Mouse (Mus musculus) CH12.LX (cell line): ENCODE measurements around the gene Mxra8. TPM values are rescaled to one million over a fixed set of nuclear protein-coding genes. Genes with fewer than 3 reads are reported as not detected.

Source experiments
- DNase-seq: peaks from one replicate; pipeline ENCODE4 v3.0.0-alpha.2; 2013; ENCODE audit errors: extremely low read depth
- H3K27ac ChIP-seq: 2 replicates; pipeline ENCODE4 v1.5.1; 2012; ENCODE audit warnings: low read depth, mild to moderate bottlenecking, control low read depth, moderate library complexity; ENCODE audit not compliant: insufficient read depth
- H3K27me3 ChIP-seq: replicated peaks from 2 replicates; pipeline ENCODE3; 2012; ENCODE audit warnings: inconsistent platforms
- H3K36me3 ChIP-seq, 2 experiments: replicated peaks in 1 of 2; 2 replicates each; pipeline versions ENCODE3 to v1.6.1; 2012; ENCODE audit warnings: inconsistent platforms in 1 of 2, low read length in 1 of 2, mild to moderate bottlenecking in 1 of 2, mixed read lengths in 1 of 2, moderate library complexity in 1 of 2; ENCODE audit not compliant: control insufficient read depth in 1 of 2, insufficient read depth in 1 of 2
- H3K4me1 ChIP-seq, 2 experiments: 2 replicates each; pipeline ENCODE4 v1.6.1; 2012; ENCODE audit warnings: inconsistent platforms in 1 of 2, moderate library complexity in 1 of 2; ENCODE audit not compliant: insufficient read depth in 2 of 2, control insufficient read depth in 1 of 2
- H3K4me2 ChIP-seq: 2 replicates; pipeline ENCODE4 v1.6.1; 2012; ENCODE audit warnings: low read depth, mild to moderate bottlenecking, control low read depth; ENCODE audit not compliant: poor library complexity, insufficient read depth, severe bottlenecking
- H3K4me3 ChIP-seq, 3 experiments: fragments of 150-350 bp in 1 of 3; sonication (generic) in 1 of 3; replicated peaks in 1 of 3; 2 replicates each; pipeline versions ENCODE3 to v1.5.1; 2011 to 2012; ENCODE audit warnings: low read depth in 2 of 3, low read length in 2 of 3, mild to moderate bottlenecking in 2 of 3, moderate library complexity in 2 of 3, control low read depth in 1 of 3, improper control_type of control experiment in 1 of 3, inconsistent platforms in 1 of 3, mixed read lengths in 1 of 3; ENCODE audit not compliant: poor library complexity in 1 of 3
- H3K79me2 ChIP-seq: replicated peaks from 2 replicates; pipeline ENCODE4 v1.6.1; 2012; ENCODE audit warnings: mild to moderate bottlenecking, moderate library complexity; ENCODE audit not compliant: control insufficient read depth, poor library complexity, insufficient read depth, severe bottlenecking; ENCODE audit errors: extremely low read depth
- H3K9ac ChIP-seq: 2 replicates; pipeline ENCODE4 v1.6.1; 2012; ENCODE audit warnings: low read depth, mild to moderate bottlenecking, control low read depth, moderate library complexity; ENCODE audit not compliant: insufficient read depth
- H3K9me3 ChIP-seq: replicated peaks from 2 replicates; pipeline ENCODE3; 2012; ENCODE audit warnings: low read length, inconsistent platforms, mixed read lengths
- BHLHE40 ChIP-seq: IDR thresholded peaks from 2 replicates; pipeline ENCODE4 v1.6.1; 2011; ENCODE audit warnings: mild to moderate bottlenecking, low read depth, low read length, improper control_type of control experiment
- CHD1 ChIP-seq: IDR thresholded peaks from 2 replicates; pipeline ENCODE4 v1.6.1; 2012; ENCODE audit warnings: low read depth, low read length, improper control_type of control experiment, inconsistent platforms
- CHD2 ChIP-seq: IDR thresholded peaks from 2 replicates; pipeline ENCODE4 v1.6.1; 2011; ENCODE audit warnings: low read length, improper control_type of control experiment
- CTCF ChIP-seq, 2 experiments: IDR thresholded peaks in 1 of 2; conservative IDR thresholded peaks in 1 of 2; 2 replicates each; pipeline ENCODE4 v1.5.1; 2011 to 2012; ENCODE audit warnings: low read depth in 2 of 2, low read length in 2 of 2, improper control_type of control experiment in 1 of 2, inconsistent platforms in 1 of 2, mild to moderate bottlenecking in 1 of 2, moderate library complexity in 1 of 2
- ELF1 ChIP-seq: IDR thresholded peaks from 2 replicates; pipeline ENCODE4 v1.6.1; 2014; ENCODE audit warnings: low read depth, mild to moderate bottlenecking, inconsistent platforms, low read length, improper control_type of control experiment
- EP300 ChIP-seq: IDR thresholded peaks from 2 replicates; pipeline ENCODE4 v1.6.1; 2011; ENCODE audit warnings: low read length, improper control_type of control experiment
- ETS1 ChIP-seq: conservative IDR thresholded peaks from 2 replicates; pipeline ENCODE4 v1.6.1; 2012; ENCODE audit warnings: low read depth, mild to moderate bottlenecking, inconsistent platforms, low read length, improper control_type of control experiment, moderate library complexity
- GABPA ChIP-seq: IDR thresholded peaks from 2 replicates; pipeline ENCODE4 v1.6.1; 2012; ENCODE audit warnings: low read depth, low read length, improper control_type of control experiment, inconsistent platforms; ENCODE audit not compliant: insufficient replicate concordance
- HCFC1 ChIP-seq: IDR thresholded peaks from 2 replicates; pipeline ENCODE4 v1.6.1; 2012; ENCODE audit warnings: low read depth, mild to moderate bottlenecking, inconsistent platforms, low read length, improper control_type of control experiment
- IRF4 ChIP-seq: IDR thresholded peaks from 2 replicates; pipeline ENCODE4 v1.6.1; 2014; ENCODE audit warnings: low read depth, mild to moderate bottlenecking, inconsistent platforms, low read length, improper control_type of control experiment
- JUN ChIP-seq: IDR thresholded peaks from 2 replicates; pipeline ENCODE4 v1.6.1; 2011; ENCODE audit warnings: low read depth, mild to moderate bottlenecking, low read length, improper control_type of control experiment, moderate library complexity; ENCODE audit not compliant: insufficient read depth
- JUND ChIP-seq: conservative IDR thresholded peaks from 2 replicates; pipeline ENCODE4 v1.6.1; 2011; ENCODE audit warnings: low read depth, low read length, improper control_type of control experiment
- MAFK ChIP-seq: IDR thresholded peaks from 2 replicates; pipeline ENCODE4 v1.6.1; 2011; ENCODE audit warnings: low read length, improper control_type of control experiment; ENCODE audit not compliant: insufficient replicate concordance
- MAX ChIP-seq: IDR thresholded peaks from 2 replicates; pipeline ENCODE4 v1.6.1; 2011; ENCODE audit warnings: low read length, improper control_type of control experiment
- MAZ ChIP-seq: IDR thresholded peaks from 2 replicates; pipeline ENCODE4 v1.6.1; 2012; ENCODE audit warnings: low read depth, mild to moderate bottlenecking, inconsistent platforms, low read length, improper control_type of control experiment, moderate library complexity
- MXI1 ChIP-seq: IDR thresholded peaks from 2 replicates; pipeline ENCODE4 v1.6.1; 2011; ENCODE audit warnings: mild to moderate bottlenecking, low read depth, low read length, improper control_type of control experiment
- MYC ChIP-seq: IDR thresholded peaks from 2 replicates; pipeline ENCODE4 v1.6.1; 2011; ENCODE audit warnings: low read depth, mild to moderate bottlenecking, improper control_type of control experiment, low read length
- NELFE ChIP-seq: IDR thresholded peaks from 2 replicates; pipeline ENCODE4 v1.6.1; 2011; ENCODE audit warnings: low read depth, low read length, improper control_type of control experiment
- NRF1 ChIP-seq: IDR thresholded peaks from 2 replicates; pipeline ENCODE4 v1.6.1; 2014; ENCODE audit warnings: low read depth, mild to moderate bottlenecking, inconsistent platforms, low read length, improper control_type of control experiment, moderate library complexity
- PAX5 ChIP-seq: IDR thresholded peaks from 2 replicates; pipeline ENCODE4 v1.6.1; 2012; ENCODE audit warnings: low read length, inconsistent platforms, mixed read lengths
- POLR2A ChIP-seq: IDR thresholded peaks from 2 replicates; pipeline ENCODE4 v1.6.1; 2011; ENCODE audit warnings: low read depth, mild to moderate bottlenecking, improper control_type of control experiment, low read length
- POLR2AphosphoS2 ChIP-seq: IDR thresholded peaks from 2 replicates; pipeline ENCODE4 v1.6.1; 2011; ENCODE audit warnings: low read depth, low read length, improper control_type of control experiment
- SIN3A ChIP-seq: IDR thresholded peaks from 2 replicates; pipeline ENCODE4 v1.6.1; 2012; ENCODE audit warnings: low read length, improper control_type of control experiment, inconsistent platforms
- SMC3 ChIP-seq: IDR thresholded peaks from 2 replicates; pipeline ENCODE4 v1.6.1; 2011; ENCODE audit warnings: low read depth, low read length, improper control_type of control experiment
- TBP ChIP-seq: conservative IDR thresholded peaks from 2 replicates; pipeline ENCODE4 v1.6.1; 2011; ENCODE audit warnings: low read depth, low read length, improper control_type of control experiment
- TCF12 ChIP-seq: IDR thresholded peaks from 2 replicates; pipeline ENCODE4 v1.6.1; 2014; ENCODE audit warnings: low read depth, mild to moderate bottlenecking, inconsistent platforms, low read length, improper control_type of control experiment
- UBTF ChIP-seq: IDR thresholded peaks from 2 replicates; pipeline ENCODE4 v1.6.1; 2012; ENCODE audit warnings: low read depth, mild to moderate bottlenecking, inconsistent platforms, low read length, improper control_type of control experiment, moderate library complexity
- USF1 ChIP-seq: IDR thresholded peaks from 2 replicates; pipeline ENCODE4 v1.6.1; 2014; ENCODE audit warnings: low read depth, mild to moderate bottlenecking, inconsistent platforms, low read length, improper control_type of control experiment
- USF2 ChIP-seq: conservative IDR thresholded peaks from 2 replicates; pipeline ENCODE4 v1.6.1; 2011; ENCODE audit warnings: low read depth, low read length, improper control_type of control experiment
- ZC3H11A ChIP-seq: IDR thresholded peaks from 2 replicates; pipeline ENCODE4 v1.6.1; 2012; ENCODE audit warnings: low read depth, mild to moderate bottlenecking, inconsistent platforms, low read length, improper control_type of control experiment
- ZKSCAN1 ChIP-seq: IDR thresholded peaks from 2 replicates; pipeline ENCODE4 v1.6.1; 2012; ENCODE audit warnings: low read depth, inconsistent platforms, low read length, improper control_type of control experiment, borderline replicate concordance
- ZMIZ1 ChIP-seq: IDR thresholded peaks from 2 replicates; pipeline ENCODE4 v1.6.1; 2012; ENCODE audit warnings: low read depth, mild to moderate bottlenecking, inconsistent platforms, low read length, improper control_type of control experiment
- ZNF384 ChIP-seq: IDR thresholded peaks from 2 replicates; pipeline ENCODE4 v1.6.1; 2012; ENCODE audit warnings: low read depth, low read length, improper control_type of control experiment, inconsistent platforms
- dilution Hi-C: fragments of 300-500 bp; cut with MboI; formaldehyde crosslinking; loops from 2 replicates; pipeline ENCODE4 v1.14.3; 2020; ENCODE audit warnings: low sequenced_read_pairs; ENCODE audit not compliant: extremely low pct_unique_long_range_greater_than_20kb, extremely low pct_ligation_motif_present
- in situ Hi-C: fragments of 300-500 bp; cut with MboI; formaldehyde crosslinking; loops from 3 replicates; pipeline ENCODE4 v1.14.3; 2019; ENCODE audit warnings: low sequenced_read_pairs, low pct_ligation_motif_present, low pct_unique_long_range_greater_than_20kb, mixed read lengths
- polyA plus RNA-seq: library from polyadenylated mRNA; unstranded; fragments of >175 nt; gene quantifications from 2 replicates; pipeline ENCODE4 v1.2.1, GENCODE M21; 2012; ENCODE audit warnings: low read depth; ENCODE audit not compliant: insufficient read length
- total RNA-seq, 2 experiments: library from RNA; depleted of rRNA; stranded (reverse); fragments of 300-350 nt in 1 of 2; fragments of >200 nt in 1 of 2; gene quantifications; 2 replicates each; pipeline ENCODE4 v1.2.3; 2012 to 2014

Gene Mxra8
- total and polyA plus RNA-seq, 3 experiments, result 8.8 to 24.0 (median 12.4) TPM

- Histone ChIP-seq H3K4me1 (peaks cover 28 to 55% of the 10 kb centered on the region in 2 experiments), H3K36me3 (peaks cover 28 to 50% of the 10 kb centered on the region in 2 experiments), H3K9ac (peak overlapping the region; percentile 81), H3K9me3 (peaks cover 2% of the 10 kb centered on the region), H3K27ac (peak overlapping the region; percentile 91), H3K79me2 (peaks cover 13% of the 10 kb centered on the region; the same call in 1 of the 2 replicates), H3K4me2 (peak overlapping the region; percentile 76; the same call in 1 of the 2 replicates), H3K27me3 (no peaks in the 10 kb centered on the region), H3K4me3 (peak overlapping the region; percentile 71 to 98 (median 78))
- dilution Hi-C loops (no loop called here), in situ Hi-C loops (loop anchor here (5.0 kb wide), 1 partner anchor 50 kb away; the partner anchor contains the start of gene Ube2j2)
- peak; percentile 75 for DNase-seq
- TF ChIP-seq CHD2 (no peak), JUND (no peak), EP300 (no peak), BHLHE40 (no peak), ZC3H11A (no peak), NELFE (no peak; the same call in 1 of the 2 replicates), USF2 (no peak), GABPA (no peak), JUN (no peak), TBP (no peak), SMC3 (no peak), USF1 (no peak), CHD1 (no peak), ELF1 (no peak; the same call in 1 of the 2 replicates), ZNF384 (no peak), MAFK (no peak), POLR2AphosphoS2 (no peak), PAX5 (no peak), MAX (no peak), HCFC1 (no peak; the same call in 1 of the 2 replicates), TCF12 (0 out of 2 replicates have a peak, but pooled peaks have one; percentile 6), UBTF (peak; percentile 95), SIN3A (peak; percentile 19; the same call in 1 of the 2 replicates), MYC (no peak), CTCF (conservative IDR thresholded peaks at IDR 0.05 in 1 of 2, IDR thresholded peaks at IDR 0.05 in 1 of 2; ENCODE audit: low read depth in 2 of 2, low read length in 2 of 2) (peak in 1 of 2 experiments; percentile 13; a peak in 2 of 4 replicates), ETS1 (no peak), ZKSCAN1 (no peak), MXI1 (no peak), ZMIZ1 (no peak), MAZ (no peak; the same call in 1 of the 2 replicates), IRF4 (peak; percentile 11; the same call in 1 of the 2 replicates), NRF1 (peak; percentile 40), POLR2A (peak; percentile 33; the same call in 1 of the 2 replicates)
Measured at GRCm38 (mm10) chr4:155892017-155892416, 52.5 kb downstream of the Mxra8 start.
